Mouse (Mus musculus) kidney, embryonic 14.5 days (tissue): Measurements from ENCODE around the gene Ephb2. TPM values are rescaled to one million over a fixed set of nuclear protein-coding genes. Genes with fewer than 3 reads are reported as not detected.

Experiments
- ATAC-seq: fragments of 200-750 bp; cut with Nextera tagmentation; 2 replicates; pipeline ENCODE4 v1.8.0; 2017; ENCODE audit warnings: moderate number of reproducible peaks, mild to moderate bottlenecking, moderate TSS enrichment, moderate library complexity; ENCODE audit not compliant: low FRiP score, low TSS enrichment
- H3K27ac ChIP-seq: fragments of 300-500 bp; sonication (generic); 2 replicates; pipeline ENCODE4 v1.5.1; 2014; ENCODE audit warnings: low read depth, mild to moderate bottlenecking, low read length, moderate library complexity, mixed read lengths
- H3K27me3 ChIP-seq: fragments of 300-500 bp; sonication (generic); 2 replicates; pipeline ENCODE4 v1.6.1; 2014; ENCODE audit warnings: mild to moderate bottlenecking, low read length; ENCODE audit not compliant: control insufficient read depth, insufficient read depth
- H3K36me3 ChIP-seq: fragments of 300-500 bp; sonication (generic); 2 replicates; pipeline ENCODE4 v1.6.1; 2014; ENCODE audit warnings: low read length, mixed read lengths; ENCODE audit not compliant: control insufficient read depth, insufficient read depth
- H3K4me1 ChIP-seq: fragments of 300-500 bp; sonication (generic); 2 replicates; pipeline ENCODE4 v1.6.1; 2014; ENCODE audit warnings: low read length, mixed read lengths; ENCODE audit not compliant: control insufficient read depth, insufficient read depth
- H3K4me2 ChIP-seq: fragments of 300-500 bp; sonication (generic); replicated peaks from 2 replicates; pipeline ENCODE4 v1.6.1; 2014; ENCODE audit warnings: low read depth, mild to moderate bottlenecking, low read length
- H3K4me3 ChIP-seq: fragments of 300-500 bp; sonication (generic); 2 replicates; pipeline ENCODE4 v1.5.1; 2014; ENCODE audit warnings: mild to moderate bottlenecking, low read length
- H3K9ac ChIP-seq: fragments of 300-500 bp; sonication (generic); 2 replicates; pipeline ENCODE4 v1.6.1; 2014; ENCODE audit warnings: low read depth, mild to moderate bottlenecking, low read length, moderate library complexity
- H3K9me3 ChIP-seq: fragments of 300-500 bp; sonication (generic); 2 replicates; pipeline ENCODE4 v1.6.1; 2016; ENCODE audit warnings: low read length; ENCODE audit not compliant: control insufficient read depth
- WGBS: fragments of 180-500 bp; shearing (Covaris S2); extraction: QIAGEN DNeasy Blood & Tissue Kit; methylation state at CpG from one replicate; pipeline ENCODE4 v1.1.7; 2014; 5-methylcytosine and 5-hydroxymethylcytosine counted together
- polyA plus RNA-seq: library from polyadenylated mRNA; unstranded; fragments of >200 nt; fragmentation: Nextera tagmentation; extraction: Ambion mirVana; gene quantifications from 2 replicates; pipeline ENCODE4 v1.2.1, GENCODE M21; 2014

Gene Ephb2
- polyA plus RNA-seq, 1 experiment from 2014 or later = 9.1 TPM

GRCm38 (mm10) chr4:136651882-136652527 is 183.8 kb downstream of the Ephb2 start:
- no peak for ATAC-seq
- Histone ChIP-seq H3K9ac (no peak overlapping the region), H3K36me3 (peaks cover 10% of the 10 kb centered on the region; the same call in 1 of the 2 replicates), H3K27me3 (no peaks in the 10 kb centered on the region), H3K27ac (no peak overlapping the region), H3K9me3 (peaks cover 2% of the 10 kb centered on the region; the same call in 1 of the 2 replicates), H3K4me3 (no peak overlapping the region), H3K4me1 (peaks cover 8% of the 10 kb centered on the region), H3K4me2 (no peak overlapping the region)
- WGBS = 82% methylated on average over 13 of the region's 13 CpGs

DNA sequence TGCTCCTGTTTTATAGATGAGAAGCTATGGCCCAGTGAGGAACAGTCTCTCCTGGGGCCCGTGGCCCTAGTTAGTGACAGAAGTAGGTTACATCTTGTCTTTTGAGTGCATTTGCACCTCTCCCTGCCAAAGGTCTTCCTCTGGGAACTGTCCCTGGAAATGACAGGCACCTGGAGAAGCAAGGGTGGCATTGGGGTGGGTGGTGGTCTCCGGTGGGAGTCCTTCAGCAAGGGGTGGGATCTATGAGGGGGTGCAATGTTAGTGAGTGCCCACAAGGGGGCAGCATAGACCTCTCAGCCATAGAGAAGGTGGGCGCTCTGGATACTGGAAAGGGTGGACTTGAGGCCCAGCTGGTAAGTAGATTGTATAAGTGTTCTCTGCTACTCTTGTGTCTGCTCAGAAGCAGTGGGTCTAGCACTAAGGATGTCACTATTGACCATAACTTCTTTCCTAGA is 184.4 kb downstream of the Ephb2 start:
- 0 out of 2 replicates have a peak, but pooled peaks have one; percentile 14 for ATAC-seq
- Histone ChIP-seq H3K4me3 (no peak overlapping the region), H3K9me3 (peaks cover 4% of the 10 kb centered on the region; the same call in 1 of the 2 replicates), H3K27me3 (no peaks in the 10 kb centered on the region), H3K36me3 (peaks cover 3% of the 10 kb centered on the region; the same call in 1 of the 2 replicates), H3K9ac (no peak overlapping the region), H3K4me1 (peaks cover 8% of the 10 kb centered on the region), H3K27ac (no peak overlapping the region), H3K4me2 (no peak overlapping the region)
- WGBS = 60% methylated on average over 3 of the region's 3 CpGs

- Histone ChIP-seq H3K4me1 (peaks cover 8% of the 10 kb centered on the region), H3K27ac (no peak overlapping the region; the same call in 1 of the 2 replicates), H3K4me2 (no peak overlapping the region), H3K4me3 (no peak overlapping the region), H3K9ac (no peak overlapping the region), H3K36me3 (0 out of 2 replicates have a peak, but pooled peaks cover under 1% of the 10 kb centered on the region), H3K27me3 (no peaks in the 10 kb centered on the region), H3K9me3 (peaks cover 4% of the 10 kb centered on the region; the same call in 1 of the 2 replicates)
- peak; percentile 30; the same call in 1 of the 2 replicates for ATAC-seq
- 46% methylated on average over 8 of the region's 8 CpGs for WGBS
Measured at GRCm38 (mm10) chr4:136650261-136650660, 185.5 kb downstream of the Ephb2 start.

GRCm38 (mm10) chr4:136649480-136650196 is 186.2 kb downstream of the Ephb2 start:
- 34% methylated on average over 13 of the region's 13 CpGs for WGBS
- peak overlapping the region; percentile 44 for H3K4me2 ChIP-seq
- peaks cover 8% of the 10 kb centered on the region for H3K4me1 ChIP-seq
- peaks cover 4% of the 10 kb centered on the region; the same call in 1 of the 2 replicates for H3K9me3 ChIP-seq
- H3K4me3 ChIP-seq = no peak overlapping the region
- H3K27ac ChIP-seq = peak overlapping the region; percentile 49; the same call in 1 of the 2 replicates
- no peak overlapping the region for H3K9ac ChIP-seq
- no peaks in the 10 kb centered on the region for H3K27me3 ChIP-seq
- ATAC-seq = peak; percentile 86
- no peaks in the 10 kb centered on the region for H3K36me3 ChIP-seq

GRCm38 (mm10) chr4:136648922-136649479 is 186.8 kb downstream of the Ephb2 start:
- Histone ChIP-seq H3K9ac (no peak overlapping the region), H3K4me1 (peaks cover 8% of the 10 kb centered on the region), H3K4me3 (peak overlapping the region; percentile 3; the same call in 1 of the 2 replicates), H3K27ac (peak overlapping the region; percentile 49; the same call in 1 of the 2 replicates), H3K27me3 (no peaks in the 10 kb centered on the region), H3K9me3 (peaks cover 4% of the 10 kb centered on the region; the same call in 1 of the 2 replicates), H3K4me2 (peak overlapping the region; percentile 44), H3K36me3 (no peaks in the 10 kb centered on the region)
- peak; percentile 67 for ATAC-seq
- 4% methylated on average over 11 of the region's 11 CpGs for WGBS

GRCm38 (mm10) chr4:136638890-136639289 is 196.9 kb downstream of the Ephb2 start:
- peak; percentile 41; the same call in 1 of the 2 replicates for ATAC-seq
- Histone ChIP-seq H3K9me3 (no peaks in the 10 kb centered on the region), H3K36me3 (no peaks in the 10 kb centered on the region), H3K27ac (no peak overlapping the region), H3K4me1 (peaks cover 10% of the 10 kb centered on the region; the same call in 1 of the 2 replicates), H3K4me3 (peak overlapping the region; percentile 13; the same call in 1 of the 2 replicates), H3K4me2 (peak overlapping the region; percentile 32), H3K27me3 (peaks cover 26% of the 10 kb centered on the region), H3K9ac (no peak overlapping the region)
- 8% methylated on average over 10 of the region's 10 CpGs for WGBS

- Histone ChIP-seq H3K9me3 (no peaks in the 10 kb centered on the region), H3K27ac (no peak overlapping the region), H3K36me3 (no peaks in the 10 kb centered on the region), H3K4me1 (peaks cover 10% of the 10 kb centered on the region; the same call in 1 of the 2 replicates), H3K9ac (peak overlapping the region; percentile 59; the same call in 1 of the 2 replicates), H3K4me2 (peak overlapping the region; percentile 95), H3K27me3 (peaks cover 26% of the 10 kb centered on the region), H3K4me3 (peak overlapping the region; percentile 50; the same call in 1 of the 2 replicates)
- peak; percentile 20; the same call in 1 of the 2 replicates for ATAC-seq
- WGBS = 33% methylated on average over 7 of the region's 7 CpGs
Measured at GRCm38 (mm10) chr4:136638230-136638750, 197.5 kb downstream of the Ephb2 start.

DNA sequence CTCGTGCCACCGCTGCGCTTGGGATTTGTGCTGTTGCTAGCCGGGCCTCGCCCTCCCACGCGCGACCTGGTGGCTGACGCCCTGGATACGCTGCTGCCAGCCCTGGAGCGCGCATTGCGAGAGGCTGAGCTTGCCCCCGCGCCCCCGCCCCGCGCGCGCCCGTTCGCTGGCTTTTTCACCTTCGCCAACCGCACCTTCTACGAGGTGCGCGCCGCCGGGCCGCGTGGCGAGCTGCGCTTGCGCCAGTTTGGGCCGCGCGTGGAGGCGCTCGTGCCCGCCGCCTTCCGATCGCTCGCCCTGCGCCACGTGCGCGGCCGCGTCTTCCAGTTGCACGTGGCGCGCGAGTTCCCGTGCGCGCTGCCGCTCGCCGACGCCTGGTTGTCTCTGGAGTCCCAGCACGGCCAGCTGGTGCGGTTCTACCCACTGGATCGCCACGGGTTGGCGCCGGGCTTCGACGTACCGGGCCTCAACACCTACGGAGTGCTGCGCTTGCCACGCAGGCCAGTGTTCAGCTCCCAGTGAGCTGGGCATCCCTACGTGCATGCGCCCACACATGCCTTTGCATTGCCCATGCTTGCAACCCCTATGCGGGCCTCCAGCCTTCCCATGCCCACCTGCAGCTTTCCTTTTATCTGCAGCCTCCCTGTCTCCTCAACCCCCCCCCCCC is 198.1 kb downstream of the Ephb2 start:
- H3K9ac ChIP-seq = peak overlapping the region; percentile 59
- H3K36me3 ChIP-seq = no peaks in the 10 kb centered on the region
- peaks cover 10% of the 10 kb centered on the region; the same call in 1 of the 2 replicates for H3K4me1 ChIP-seq
- peak overlapping the region; percentile 95 for H3K4me2 ChIP-seq
- peak overlapping the region; percentile 50 for H3K4me3 ChIP-seq
- ATAC-seq = peak; percentile 29; the same call in 1 of the 2 replicates
- no peak overlapping the region for H3K27ac ChIP-seq
- 2% methylated on average over 75 of the region's 76 CpGs for WGBS
- no peaks in the 10 kb centered on the region for H3K9me3 ChIP-seq
- peaks cover 26% of the 10 kb centered on the region for H3K27me3 ChIP-seq
